Mouse (Mus musculus) bone marrow macrophage, adult 2 months (primary cell): ENCODE measurements around the gene Cyb5r4. TPM values are rescaled to one million over a fixed set of nuclear protein-coding genes. Genes with fewer than 3 reads are reported as not detected.
"Not testable (repeated sequence)": the region's sequence is repeated elsewhere in the genome, so short reads cannot be mapped to it uniquely, and the experiment has no call there.

Experiments used
- H3K27ac ChIP-seq: 2 replicates; pipeline ENCODE4 v1.5.1; 2012; ENCODE audit warnings: low read depth, low read length; ENCODE audit not compliant: insufficient read depth
- H3K4me1 ChIP-seq: 2 replicates; pipeline ENCODE4 v1.6.1; 2012; ENCODE audit warnings: low read length; ENCODE audit not compliant: control insufficient read depth, insufficient read depth
- H3K4me3 ChIP-seq: 2 replicates; pipeline ENCODE4 v1.5.1; 2012; ENCODE audit warnings: mild to moderate bottlenecking, low read length, moderate library complexity; ENCODE audit not compliant: insufficient read depth
- CTCF ChIP-seq: IDR thresholded peaks from 2 replicates; pipeline ENCODE4 v1.5.1; 2012; ENCODE audit warnings: low read depth, mild to moderate bottlenecking, low read length, moderate library complexity
- POLR2A ChIP-seq: IDR thresholded peaks from 2 replicates; pipeline ENCODE4 v1.6.1; 2012; ENCODE audit warnings: mild to moderate bottlenecking, low read depth, low read length, borderline replicate concordance
- polyA plus RNA-seq: library from polyadenylated mRNA; stranded (reverse); fragments of >200 nt; gene quantifications from 2 replicates; pipeline ENCODE4 v1.2.4, GENCODE M21; 2012; ENCODE audit not compliant: missing spikeins, insufficient read depth, insufficient read length

Cyb5r4 gene
- 109 and 121 TPM in 2 replicates for polyA plus RNA-seq

DNA sequence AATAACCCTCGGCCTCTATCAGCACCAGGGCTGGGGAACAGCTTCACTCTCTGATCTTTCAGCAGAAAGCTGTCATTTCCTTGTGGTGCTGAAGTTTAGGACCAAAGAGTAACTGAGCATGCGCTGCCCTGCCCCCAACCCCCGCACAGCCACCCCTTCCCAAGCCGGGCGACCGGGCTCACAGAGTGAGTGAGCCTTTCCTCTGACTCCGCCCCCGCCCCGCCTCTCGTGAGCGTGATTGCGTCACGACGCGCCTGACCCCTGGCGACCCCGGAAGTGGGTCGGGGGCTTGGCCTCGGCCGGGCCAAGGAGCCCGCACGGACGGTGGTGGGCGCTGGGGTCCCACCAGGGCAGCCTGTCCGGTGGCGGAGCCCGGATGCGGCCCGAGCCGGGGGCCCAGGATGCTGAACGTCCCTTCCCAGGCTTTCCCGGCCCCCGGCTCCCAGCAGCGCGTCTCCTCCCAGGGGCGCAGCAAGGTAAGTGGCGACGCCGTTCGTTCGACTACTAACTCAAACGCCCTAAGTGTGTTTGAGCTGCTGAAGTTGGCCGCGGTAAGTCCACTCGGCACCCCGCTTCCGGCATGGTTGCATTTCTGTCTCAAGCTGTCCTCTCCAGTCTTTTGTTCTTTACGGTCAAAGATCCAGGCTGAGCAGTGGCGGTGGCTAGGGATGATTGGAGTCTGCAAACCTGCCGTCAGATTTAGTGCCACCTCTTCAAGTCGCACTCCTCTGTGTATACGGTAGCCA, at the start of gene Cyb5r4:
Cyb5r4 (plus strand) TSS at position 237 of the 746 bp plus-strand sequence.
- H3K4me1 ChIP-seq = peaks cover 12% of the 10 kb centered on the region
- TF ChIP-seq POLR2A = no peak
- TF ChIP-seq CTCF = no peak
- H3K4me3 ChIP-seq = peak within 1 kb of the TSS; percentile 98
- peak within 1 kb of the TSS; percentile 79 for H3K27ac ChIP-seq

- H3K4me1 ChIP-seq, H3K4me3 ChIP-seq, H3K27ac ChIP-seq: not testable (repeated sequence)
Measured at GRCm38 (mm10) chr9:86972471-86972870, 49.3 kb upstream of the Cyb5r4 start.

- no peak overlapping the region for H3K4me3 ChIP-seq
- TF ChIP-seq CTCF = no peak
- no peak for TF ChIP-seq POLR2A
- no peaks in the 10 kb centered on the region for H3K4me1 ChIP-seq
- no peak overlapping the region for H3K27ac ChIP-seq
Measured at GRCm38 (mm10) chr9:86973562-86973961, 48.3 kb upstream of the Cyb5r4 start.

GRCm38 (mm10) chr9:86976896-86977295, 44.9 kb upstream of the Cyb5r4 start:
- Histone ChIP-seq H3K4me1 (peaks cover 4% of the 10 kb centered on the region; the same call in 1 of the 2 replicates), H3K4me3 (no peak overlapping the region), H3K27ac (no peak overlapping the region)
- TF ChIP-seq CTCF (no peak), POLR2A (no peak)

GRCm38 (mm10) chr9:86978257-86978907, 43.4 kb upstream of the Cyb5r4 start:
- H3K27ac ChIP-seq = no peak overlapping the region
- TF ChIP-seq POLR2A (no peak), CTCF (no peak)
- peaks cover 4% of the 10 kb centered on the region; the same call in 1 of the 2 replicates for H3K4me1 ChIP-seq
- no peak overlapping the region for H3K4me3 ChIP-seq

DNA sequence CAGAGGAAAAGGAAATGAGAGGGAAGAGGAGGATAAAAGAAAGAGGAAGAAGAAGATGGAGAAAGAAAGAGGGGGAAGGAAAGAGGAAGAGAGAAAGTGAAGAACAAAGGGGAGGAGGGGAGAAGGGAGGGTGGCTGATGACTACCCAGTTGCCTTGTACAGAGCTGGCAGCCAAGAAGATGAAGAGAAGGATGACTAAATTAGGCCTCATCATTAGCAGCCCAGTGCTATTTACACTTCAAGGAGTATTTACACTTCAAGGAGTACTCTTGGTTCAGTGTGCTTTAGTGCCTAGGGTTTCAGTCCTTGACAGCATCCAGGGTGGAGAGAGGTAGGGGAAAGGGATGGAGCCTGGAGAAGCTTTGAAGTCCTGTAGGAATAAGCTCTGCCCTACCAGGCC, 41.8 kb upstream of the Cyb5r4 start:
- TF ChIP-seq CTCF (no peak), POLR2A (no peak)
- H3K4me1 ChIP-seq = peaks cover 4% of the 10 kb centered on the region; the same call in 1 of the 2 replicates
- no peak overlapping the region for H3K4me3 ChIP-seq
- no peak overlapping the region for H3K27ac ChIP-seq

- TF ChIP-seq POLR2A (no peak), CTCF (no peak)
- no peak overlapping the region for H3K4me3 ChIP-seq
- H3K4me1 ChIP-seq = peaks cover 4% of the 10 kb centered on the region; the same call in 1 of the 2 replicates
- no peak overlapping the region for H3K27ac ChIP-seq
Measured at GRCm38 (mm10) chr9:86980942-86981341, 40.9 kb upstream of the Cyb5r4 start.

DNA sequence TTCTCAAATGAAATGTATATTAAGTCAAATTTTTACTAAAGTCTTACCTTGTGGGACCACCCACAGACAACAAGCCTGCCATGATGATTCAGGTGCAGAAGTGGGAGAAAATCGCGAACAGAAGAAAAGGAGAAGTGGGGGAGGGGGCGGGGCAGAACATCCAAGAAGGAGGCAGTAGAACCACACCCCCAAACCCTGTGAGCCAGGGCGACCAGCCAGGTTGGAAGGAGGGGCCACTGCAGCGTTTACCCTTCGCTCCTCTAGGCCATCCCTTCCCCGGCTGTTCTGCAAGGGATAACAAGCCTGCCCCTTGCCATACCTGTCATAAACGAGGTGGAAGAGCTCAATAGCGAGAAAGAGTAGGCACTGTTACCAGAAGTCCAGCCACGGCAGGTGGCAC, 40.3 kb upstream of the Cyb5r4 start:
- peaks cover 4% of the 10 kb centered on the region; the same call in 1 of the 2 replicates for H3K4me1 ChIP-seq
- H3K4me3 ChIP-seq = no peak overlapping the region
- TF ChIP-seq POLR2A (no peak), CTCF (no peak)
- H3K27ac ChIP-seq = no peak overlapping the region

GRCm38 (mm10) chr9:86984583-86984982, 37.2 kb upstream of the Cyb5r4 start:
- no peak for TF ChIP-seq POLR2A
- no peak for TF ChIP-seq CTCF
- Histone ChIP-seq H3K27ac (no peak overlapping the region), H3K4me3 (no peak overlapping the region), H3K4me1 (peaks cover 4% of the 10 kb centered on the region; the same call in 1 of the 2 replicates)

GRCm38 (mm10) chr9:86985105-86985504, 36.7 kb upstream of the Cyb5r4 start:
- Histone ChIP-seq H3K27ac (no peak overlapping the region), H3K4me1 (peaks cover 4% of the 10 kb centered on the region; the same call in 1 of the 2 replicates), H3K4me3 (no peak overlapping the region)
- TF ChIP-seq POLR2A (no peak), CTCF (no peak)
